Comparison of ENCODE assay signal across 8 mouse cellular contexts in genomic region chr12:33176555-33176900, GRCm38 (mm10). TPM values are rescaled to one million over a fixed set of nuclear protein-coding genes. Genes with fewer than 3 reads are reported as not detected.
DNase-seq lines count a peak whose midpoint lies in the region; ATAC-seq and TF ChIP-seq lines count a peak whose summit lies in the region.

No protein-coding gene starts in this region.

- H3K9ac ChIP-seq in heart, embryonic 11.5 days (ENCODE audit: low read depth, low read length): 0 out of 2 replicates have a peak overlapping the region, but pooled peaks have one; percentile 34
- no peak overlapping the region for H3K9ac ChIP-seq in hindbrain, embryonic 11.5 days (ENCODE audit: low read depth, low read length)
- no peak overlapping the region; the same call in 1 of the 2 replicates for H3K9ac ChIP-seq in lung, postnatal 0 days (replicated peaks; ENCODE audit: low read depth)

- H3K36me3 ChIP-seq in heart, embryonic 11.5 days (ENCODE audit: control insufficient read depth, insufficient read depth, low read length): no peaks in the 10 kb centered on the region
- no peaks in the 10 kb centered on the region for H3K36me3 ChIP-seq in hindbrain, embryonic 11.5 days (ENCODE audit: control insufficient read depth, insufficient read depth, low read length)
- no peaks in the 10 kb centered on the region for H3K36me3 ChIP-seq in lung, postnatal 0 days (ENCODE audit: insufficient read depth, low read length)

- no peak for ATAC-seq in heart, embryonic 11.5 days (replicated peaks; ENCODE audit: insufficient number of reproducible peaks, low FRiP score, low TSS enrichment)
- ATAC-seq in hindbrain, embryonic 11.5 days (ENCODE audit: low FRiP score): 0 out of 2 replicates have a peak, but pooled peaks have one; percentile 33
- ATAC-seq in lung, postnatal 0 days: no peak

- intact Hi-C loops in heart, postnatal 25 days (cut with DNase I): no loop called here

- no peaks in the 10 kb centered on the region for H3K9me3 ChIP-seq in heart, embryonic 11.5 days (replicated peaks; ENCODE audit: control insufficient read depth, low read length)
- H3K9me3 ChIP-seq in hindbrain, embryonic 11.5 days (ENCODE audit: control insufficient read depth, low read length): no peaks in the 10 kb centered on the region
- no peaks in the 10 kb centered on the region for H3K9me3 ChIP-seq in lung, postnatal 0 days (ENCODE audit: low read length)

- DNase-seq in heart, postnatal 25 days (ENCODE audit: low spot score): no peak
- DNase-seq in adrenal gland, postnatal 36 days: peak; percentile 32 to 45
- peak; percentile 18 for DNase-seq in hindbrain, embryonic 11.5 days (ENCODE audit: low spot score)
- DNase-seq in lung, postnatal 0 days (ENCODE audit: low spot score): peak; percentile 17
- no peak for DNase-seq in spleen, postnatal 4 days (ENCODE audit: low spot score in 2 of 2)
- DNase-seq in frontal cortex, postnatal 14 days (ENCODE audit: low spot score in 2 of 2): no peak
- no peak for DNase-seq in embryo, embryonic 9.5 days (ENCODE audit: extremely low spot score)

- no peaks in the 10 kb centered on the region for H3K27me3 ChIP-seq in heart, embryonic 11.5 days (ENCODE audit: control insufficient read depth, insufficient read depth, low read length)
- no peaks in the 10 kb centered on the region for H3K27me3 ChIP-seq in hindbrain, embryonic 11.5 days (ENCODE audit: control insufficient read depth, insufficient read depth, low read length)
- no peaks in the 10 kb centered on the region for H3K27me3 ChIP-seq in lung, postnatal 0 days (replicated peaks; ENCODE audit: insufficient read depth, low read length)

- peaks cover 16% of the 10 kb centered on the region for H3K4me1 ChIP-seq in heart, embryonic 11.5 days (ENCODE audit: control insufficient read depth, insufficient read depth, low read length)
- no peaks in the 10 kb centered on the region for H3K4me1 ChIP-seq in hindbrain, embryonic 11.5 days (replicated peaks; ENCODE audit: control insufficient read depth, insufficient read depth, low read length)
- peaks cover 15% of the 10 kb centered on the region; the same call in 1 of the 2 replicates for H3K4me1 ChIP-seq in lung, postnatal 0 days (ENCODE audit: insufficient read depth, low read depth, low read length)

- 28% methylated on average over 5 of the region's 5 CpGs for WGBS in heart, embryonic 11.5 days (ENCODE audit: insufficient replicate concordance)
- WGBS in hindbrain, embryonic 11.5 days: 35% methylated on average over 5 of the region's 5 CpGs
- WGBS in lung, postnatal 0 days: 47% methylated on average over 5 of the region's 5 CpGs

- no peak overlapping the region for H3K27ac ChIP-seq in heart, embryonic 11.5 days (ENCODE audit: low read depth, low read length)
- H3K27ac ChIP-seq in hindbrain, embryonic 11.5 days (ENCODE audit: low read depth, low read length): no peak overlapping the region
- no peak overlapping the region for H3K27ac ChIP-seq in lung, postnatal 0 days (ENCODE audit: low read length)

- H3K4me3 ChIP-seq in heart, embryonic 11.5 days (ENCODE audit: low read depth, low read length): peak overlapping the region; percentile 37
- H3K4me3 ChIP-seq in hindbrain, embryonic 11.5 days (ENCODE audit: low read depth, low read length): no peak overlapping the region
- H3K4me3 ChIP-seq in lung, postnatal 0 days (ENCODE audit: low read depth, low read length): peak overlapping the region; percentile 6; the same call in 1 of the 2 replicates

- no peak for TF ChIP-seq CTCF in lung, postnatal 0 days (IDR thresholded peaks at IDR 0.05)

- H3K4me2 ChIP-seq in heart, embryonic 11.5 days: peak overlapping the region; percentile 70
- 0 out of 2 replicates have a peak overlapping the region, but pooled peaks have one; percentile 45 for H3K4me2 ChIP-seq in hindbrain, embryonic 11.5 days (replicated peaks; ENCODE audit: low read depth, low read length)
- peak overlapping the region; percentile 61 for H3K4me2 ChIP-seq in lung, postnatal 0 days (replicated peaks; ENCODE audit: low read depth, low read length)

- no peak for TF ChIP-seq EP300 in lung, postnatal 0 days (IDR thresholded peaks at IDR 0.05)

RNA-seq across cellular contexts. Expression of gene Atxn7l1, which starts 29.0 kb away (rescaled TPM):
- polyA plus RNA-seq in heart, embryonic 11.5 days (2014; fragmentation: Nextera tagmentation; extraction: Ambion mirVana): 15.6 and 18.7 TPM in 2 replicates
- 10 to 100 TPM; 17.2 to 19.2 TPM for total RNA-seq in heart, postnatal 25 days (2021)
- total RNA-seq in adrenal gland, postnatal 36 days (2021): 10 to 100 TPM; 26.5 to 29.5 TPM
- polyA plus RNA-seq in hindbrain, embryonic 11.5 days (2014; fragmentation: Nextera tagmentation; extraction: Ambion mirVana): 19.5 and 21.1 TPM in 2 replicates
- 9.6 and 10.2 TPM in 2 replicates for polyA plus RNA-seq in lung, postnatal 0 days (2015; fragmentation: Nextera tagmentation; extraction: Ambion mirVana)

Comparison
In these comparisons a context has a peak if more than half of its experiments do, and no peak if none do; other contexts are left out.
1. DNase-seq: peak in adrenal gland, postnatal 36 days (2 of 2), hindbrain, embryonic 11.5 days (single experiment) and lung, postnatal 0 days (single experiment); none in heart, postnatal 25 days (single experiment), spleen, postnatal 4 days (0 of 2), frontal cortex, postnatal 14 days (0 of 2) and embryo, embryonic 9.5 days (single experiment).
2. Peak in every context shown above with its lines, with median percentiles within 50 percentile points of each other: H3K4me2 ChIP-seq.